Mouse (Mus musculus): ENCODE results near the gene Zfp622. TPM values are rescaled to one million over a fixed set of nuclear protein-coding genes. Genes with fewer than 3 reads are reported as not detected.

Zfp622 gene
- 12.4 and 14.9 TPM in 2 replicates for polyA plus RNA-seq (2012; rRNA removed)

DNA sequence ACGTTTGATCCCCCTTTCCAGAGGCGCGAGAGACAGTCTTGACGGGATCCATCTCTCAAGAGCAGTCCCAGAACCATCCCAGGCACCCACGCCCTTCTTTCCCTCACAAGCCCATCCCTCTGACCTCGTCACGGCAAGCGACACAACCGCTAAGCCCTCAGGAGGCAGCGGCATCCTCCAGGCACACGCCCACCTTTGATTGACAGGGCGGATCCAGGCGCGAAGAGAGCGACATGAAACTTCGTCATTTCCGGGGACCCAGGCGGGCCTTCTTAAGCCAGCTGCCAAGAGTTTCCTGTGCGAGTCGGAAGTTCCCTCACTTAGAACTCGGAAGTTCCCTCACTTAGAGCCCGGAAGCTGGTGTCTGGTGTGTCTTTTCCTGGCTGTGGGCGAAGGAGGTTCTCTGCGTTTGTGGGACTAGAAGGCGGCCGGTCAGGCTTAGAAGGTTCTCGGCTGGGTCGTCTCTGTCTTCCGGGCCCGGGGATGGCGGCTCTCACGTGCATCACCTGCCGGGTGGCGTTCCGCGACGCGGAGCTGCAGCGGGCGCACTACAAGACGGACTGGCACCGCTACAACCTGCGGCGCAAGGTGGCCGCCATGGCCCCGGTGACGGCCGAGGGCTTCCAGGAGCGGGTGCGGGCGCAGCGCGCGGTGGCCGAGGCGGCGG is at the start of gene Zfp622:
Gene Zfp622 (plus strand): TSS at position 300 of the 667 bp plus-strand sequence.
- Histone ChIP-seq H3K27ac (ENCODE audit: insufficient read depth, low read depth, low read length) (peak within 1 kb of the TSS; percentile 75), H3K4me1 (ENCODE audit: control insufficient read depth, insufficient read depth, low read length) (peaks cover 12% of the 10 kb centered on the region), H3K27me3 (replicated peaks; ENCODE audit: control insufficient read depth, insufficient read depth, low read length) (no peaks in the 10 kb centered on the region), H3K36me3 (ENCODE audit: control insufficient read depth, insufficient read depth, low read length) (peaks cover 6% of the 10 kb centered on the region), H3K4me3 (ENCODE audit: insufficient read depth, low read depth, low read length) (peak within 1 kb of the TSS; percentile 85)
- DNase-seq, result peak; percentile 97
- WGBS, result under 1% methylated on average over 57 of the region's 57 CpGs
- no peak for TF ChIP-seq CTCF (conservative IDR thresholded peaks at IDR 0.05; ENCODE audit: insufficient read depth, insufficient read length, low read depth, low read length)
- TF ChIP-seq POLR2A (IDR thresholded peaks at IDR 0.05; ENCODE audit: low read depth, low read length), result peak; percentile 37

DNA sequence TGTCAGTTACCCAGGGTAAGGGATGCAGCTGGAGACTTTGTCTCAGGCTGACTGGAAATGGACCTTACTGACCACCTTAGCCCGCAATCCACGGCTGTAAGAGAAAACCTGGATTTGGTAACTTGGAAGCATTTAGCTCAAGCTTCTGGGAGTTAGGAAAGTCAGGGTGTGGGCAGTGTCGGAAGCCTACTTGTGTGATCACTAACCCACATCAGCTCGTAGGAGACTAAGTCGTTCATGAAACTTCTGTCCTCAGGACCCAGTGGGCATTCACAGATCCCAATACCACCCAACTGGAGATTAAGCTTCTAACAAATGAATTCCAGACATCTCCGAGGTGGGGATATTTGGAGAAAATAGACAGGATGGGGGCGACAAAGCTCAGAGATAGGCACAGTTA is 49.8 kb upstream of the Zfp622 start:
- H3K36me3 ChIP-seq (ENCODE audit: control insufficient read depth, insufficient read depth, low read length), result no peaks in the 10 kb centered on the region
- no peaks in the 10 kb centered on the region for H3K27me3 ChIP-seq (replicated peaks; ENCODE audit: control insufficient read depth, insufficient read depth, low read length)
- WGBS, result 71% methylated on average over 7 of the region's 7 CpGs
- H3K27ac ChIP-seq (ENCODE audit: insufficient read depth, low read depth, low read length), result peak overlapping the region; percentile 30
- peaks cover 49% of the 10 kb centered on the region for H3K4me1 ChIP-seq (ENCODE audit: control insufficient read depth, insufficient read depth, low read length)
- TF ChIP-seq CTCF (conservative IDR thresholded peaks at IDR 0.05; ENCODE audit: insufficient read depth, insufficient read length, low read depth, low read length), result no peak
- TF ChIP-seq POLR2A (IDR thresholded peaks at IDR 0.05; ENCODE audit: low read depth, low read length), result no peak
- no peak for DNase-seq
- no peak overlapping the region for H3K4me3 ChIP-seq (ENCODE audit: insufficient read depth, low read depth, low read length)

DNA sequence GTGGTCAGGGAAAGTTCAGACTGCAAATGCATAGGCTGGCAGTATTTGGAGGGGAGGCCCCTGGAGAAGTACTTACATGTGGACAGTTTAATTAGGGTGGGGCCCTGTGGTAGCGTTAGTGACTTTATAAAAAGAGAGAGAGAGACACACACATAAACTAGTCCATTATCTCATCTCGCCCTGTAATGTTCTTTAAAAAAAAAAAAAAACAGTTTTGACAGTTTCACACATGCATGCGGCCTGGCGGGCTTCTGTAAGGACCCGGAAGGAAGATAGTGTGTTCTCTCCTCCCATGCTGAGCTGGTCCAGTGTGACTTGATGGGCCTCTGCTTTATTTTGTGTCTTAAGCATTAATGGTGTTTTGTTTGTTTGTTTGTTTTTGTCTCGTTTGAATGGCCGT is 45.7 kb upstream of the Zfp622 start:
- Histone ChIP-seq H3K36me3 (ENCODE audit: control insufficient read depth, insufficient read depth, low read length) (no peaks in the 10 kb centered on the region), H3K4me1 (ENCODE audit: control insufficient read depth, insufficient read depth, low read length) (peaks cover 25% of the 10 kb centered on the region), H3K4me3 (ENCODE audit: insufficient read depth, low read depth, low read length) (no peak overlapping the region), H3K27ac (ENCODE audit: insufficient read depth, low read depth, low read length) (no peak overlapping the region), H3K27me3 (replicated peaks; ENCODE audit: control insufficient read depth, insufficient read depth, low read length) (no peaks in the 10 kb centered on the region)
- DNase-seq, result no peak
- 86% methylated on average over 7 of the region's 7 CpGs for WGBS
- TF ChIP-seq CTCF (conservative IDR thresholded peaks at IDR 0.05; ENCODE audit: insufficient read depth, insufficient read length, low read depth, low read length) (no peak), POLR2A (IDR thresholded peaks at IDR 0.05; ENCODE audit: low read depth, low read length) (no peak)

DNA sequence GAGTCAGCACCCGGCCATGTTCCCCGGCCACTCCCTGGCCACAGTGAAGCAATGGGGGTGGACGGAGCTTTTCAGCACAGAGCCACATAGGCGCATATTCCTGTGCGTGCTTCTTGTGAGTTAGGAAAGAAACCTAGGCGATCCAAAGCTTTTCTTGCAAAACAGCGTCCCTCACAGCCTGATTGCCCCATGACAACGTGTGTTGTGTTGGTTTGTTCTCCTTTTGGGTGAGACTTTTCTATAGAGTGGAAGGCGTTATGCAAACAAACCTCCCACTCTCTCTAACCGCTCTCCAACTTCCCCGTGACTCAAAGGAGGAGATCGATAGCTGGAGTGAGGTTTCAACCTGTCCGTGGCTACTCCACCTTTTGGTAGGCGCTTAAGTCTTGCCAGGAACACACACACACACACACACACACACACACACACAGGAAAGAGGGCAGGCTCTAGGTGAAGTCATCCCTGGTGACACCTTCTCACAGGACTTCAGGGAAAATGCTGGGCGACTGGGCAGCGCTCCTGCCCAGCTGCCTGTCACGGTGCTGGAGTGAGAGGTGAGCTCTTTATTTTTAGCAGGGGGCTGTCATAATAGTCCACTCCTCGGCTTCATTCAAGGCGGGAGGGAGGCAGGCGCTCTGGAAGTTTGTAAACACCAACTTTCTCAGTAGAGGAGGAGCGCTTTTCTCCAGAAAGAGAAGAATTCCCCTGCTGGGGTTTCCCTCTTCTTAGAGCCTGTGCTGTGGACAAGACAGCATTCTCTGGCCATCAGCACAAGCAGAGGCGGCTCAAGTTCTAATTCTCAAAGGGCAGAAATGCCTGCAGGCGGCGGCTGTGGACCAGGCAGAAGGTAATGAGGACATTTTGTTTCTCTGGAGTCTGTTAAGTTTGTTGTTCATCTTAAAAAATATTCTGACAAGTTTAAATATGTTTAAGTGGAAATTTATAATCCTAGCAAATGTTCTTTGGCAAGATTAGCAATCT is 43.5 kb upstream of the Zfp622 start:
- H3K27ac ChIP-seq (ENCODE audit: insufficient read depth, low read depth, low read length), result peak overlapping the region; percentile 69
- peak overlapping the region; percentile 40 for H3K4me3 ChIP-seq (ENCODE audit: insufficient read depth, low read depth, low read length)
- TF ChIP-seq CTCF (conservative IDR thresholded peaks at IDR 0.05; ENCODE audit: insufficient read depth, insufficient read length, low read depth, low read length) (0 out of 2 replicates have a peak, but pooled peaks have one; percentile 5), POLR2A (IDR thresholded peaks at IDR 0.05; ENCODE audit: low read depth, low read length) (no peak)
- peaks cover 30% of the 10 kb centered on the region for H3K4me1 ChIP-seq (ENCODE audit: control insufficient read depth, insufficient read depth, low read length)
- WGBS, result 25% methylated on average over 24 of the region's 24 CpGs
- peak; percentile 62 for DNase-seq
- no peaks in the 10 kb centered on the region for H3K27me3 ChIP-seq (replicated peaks; ENCODE audit: control insufficient read depth, insufficient read depth, low read length)
- no peaks in the 10 kb centered on the region for H3K36me3 ChIP-seq (ENCODE audit: control insufficient read depth, insufficient read depth, low read length)

DNA sequence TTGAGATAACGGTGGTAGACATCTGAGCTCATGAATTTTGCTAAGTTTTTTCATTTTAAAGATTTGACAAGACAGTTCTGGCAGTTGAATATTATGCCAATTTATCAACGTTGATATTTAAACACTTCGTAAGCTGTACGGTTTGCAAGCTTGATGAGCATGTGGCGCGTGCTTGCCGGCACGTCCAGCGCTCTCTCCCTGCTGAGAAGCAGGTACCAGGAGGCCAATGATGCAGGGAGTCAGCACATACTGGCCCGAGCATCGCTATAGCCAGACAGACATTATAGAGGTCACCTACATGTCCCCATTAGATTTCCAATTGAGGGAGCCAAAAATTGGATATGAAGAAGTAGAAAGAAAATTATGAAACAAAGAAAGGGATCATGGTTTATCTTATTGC is 42.7 kb upstream of the Zfp622 start:
- peaks cover 32% of the 10 kb centered on the region for H3K4me1 ChIP-seq (ENCODE audit: control insufficient read depth, insufficient read depth, low read length)
- no peaks in the 10 kb centered on the region for H3K36me3 ChIP-seq (ENCODE audit: control insufficient read depth, insufficient read depth, low read length)
- no peak for DNase-seq
- TF ChIP-seq POLR2A (IDR thresholded peaks at IDR 0.05; ENCODE audit: low read depth, low read length), result no peak
- TF ChIP-seq CTCF (conservative IDR thresholded peaks at IDR 0.05; ENCODE audit: insufficient read depth, insufficient read length, low read depth, low read length), result no peak
- 52% methylated on average over 11 of the region's 11 CpGs for WGBS
- peak overlapping the region; percentile 15 for H3K27ac ChIP-seq (ENCODE audit: insufficient read depth, low read depth, low read length)
- H3K27me3 ChIP-seq (replicated peaks; ENCODE audit: control insufficient read depth, insufficient read depth, low read length), result no peaks in the 10 kb centered on the region
- H3K4me3 ChIP-seq (ENCODE audit: insufficient read depth, low read depth, low read length), result peak overlapping the region; percentile 33; the same call in 1 of the 2 replicates

DNA sequence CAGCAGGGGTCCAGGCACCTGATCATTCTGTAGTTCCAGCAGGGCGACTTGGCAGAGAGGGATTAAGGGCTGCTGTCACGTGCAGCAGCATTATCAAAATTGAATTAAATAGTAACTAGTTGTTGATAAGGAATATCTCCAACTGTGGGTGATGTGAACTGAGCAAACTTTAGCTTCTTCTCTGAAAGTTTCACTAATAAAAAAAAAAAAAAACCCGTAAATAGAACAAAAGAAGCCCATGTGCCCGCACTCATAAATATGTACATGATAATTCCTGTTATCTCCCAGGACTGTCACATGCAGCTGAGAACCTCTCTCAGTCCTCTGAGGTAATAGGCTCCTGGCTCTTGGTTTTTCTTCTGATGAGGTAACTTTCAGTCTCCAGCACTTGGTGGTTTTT is 41.8 kb upstream of the Zfp622 start:
- peaks cover 31% of the 10 kb centered on the region for H3K4me1 ChIP-seq (ENCODE audit: control insufficient read depth, insufficient read depth, low read length)
- H3K27me3 ChIP-seq (replicated peaks; ENCODE audit: control insufficient read depth, insufficient read depth, low read length), result no peaks in the 10 kb centered on the region
- H3K27ac ChIP-seq (ENCODE audit: insufficient read depth, low read depth, low read length), result peak overlapping the region; percentile 81
- TF ChIP-seq CTCF (conservative IDR thresholded peaks at IDR 0.05; ENCODE audit: insufficient read depth, insufficient read length, low read depth, low read length), result no peak
- no peak for TF ChIP-seq POLR2A (IDR thresholded peaks at IDR 0.05; ENCODE audit: low read depth, low read length)
- peak overlapping the region; percentile 25; the same call in 1 of the 2 replicates for H3K4me3 ChIP-seq (ENCODE audit: insufficient read depth, low read depth, low read length)
- no peak for DNase-seq
- no peaks in the 10 kb centered on the region for H3K36me3 ChIP-seq (ENCODE audit: control insufficient read depth, insufficient read depth, low read length)
- 65% methylated on average over 4 of the region's 4 CpGs for WGBS

Data from kidney, adult 2 months (tissue).